Mouse (Mus musculus): ENCODE data around the gene Psapl1.
A peak's percentile ranks its signal among the peaks of the same experiment; 100 is the strongest.
"Not testable (repeated sequence)": the region's sequence is repeated elsewhere in the genome, so short reads cannot be mapped to it uniquely, and the experiment has no call there.

Psapl1 gene

DNA sequence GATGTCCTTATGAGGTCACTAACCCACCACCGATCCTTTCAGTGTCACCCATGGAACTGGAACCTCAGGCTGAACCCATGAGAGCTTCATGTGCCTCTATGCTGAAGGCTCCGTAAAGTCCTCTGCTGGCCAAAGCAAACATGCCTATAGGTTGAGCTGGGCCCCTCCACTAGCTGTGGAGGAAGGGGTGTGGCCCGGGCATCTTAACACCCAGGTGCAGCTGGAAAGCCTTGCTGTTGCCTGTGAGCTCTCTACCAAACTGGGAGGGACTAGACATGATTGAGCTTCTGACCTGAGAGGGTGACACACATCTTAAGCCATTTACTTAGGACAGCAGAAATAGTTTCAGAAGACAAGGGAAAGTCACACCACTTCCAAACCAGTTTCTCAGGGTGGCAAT lies 5.0 kb downstream of the Psapl1 start:
- DNase-seq = no peak

DNA sequence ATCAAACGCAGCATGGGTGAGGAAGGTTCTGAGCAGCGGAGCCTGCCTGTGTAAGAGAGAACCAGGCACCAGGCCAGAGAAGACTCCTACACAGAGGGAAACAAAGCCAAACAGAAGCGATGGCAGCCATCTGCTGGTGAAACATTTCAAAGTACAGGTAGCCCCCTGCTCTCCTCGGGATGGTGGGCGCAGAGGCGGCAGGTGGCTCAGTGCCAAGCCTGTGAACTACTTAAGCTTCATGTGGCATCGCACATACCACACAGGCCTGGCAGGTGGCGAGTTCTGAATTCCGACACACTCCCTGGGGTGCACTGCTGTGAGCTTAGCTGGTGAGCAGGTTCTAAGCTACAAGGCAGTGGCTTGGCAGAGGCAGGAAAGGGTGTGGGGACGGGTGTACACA lies 9.5 kb downstream of the Psapl1 start:
- no peak for DNase-seq

DNA sequence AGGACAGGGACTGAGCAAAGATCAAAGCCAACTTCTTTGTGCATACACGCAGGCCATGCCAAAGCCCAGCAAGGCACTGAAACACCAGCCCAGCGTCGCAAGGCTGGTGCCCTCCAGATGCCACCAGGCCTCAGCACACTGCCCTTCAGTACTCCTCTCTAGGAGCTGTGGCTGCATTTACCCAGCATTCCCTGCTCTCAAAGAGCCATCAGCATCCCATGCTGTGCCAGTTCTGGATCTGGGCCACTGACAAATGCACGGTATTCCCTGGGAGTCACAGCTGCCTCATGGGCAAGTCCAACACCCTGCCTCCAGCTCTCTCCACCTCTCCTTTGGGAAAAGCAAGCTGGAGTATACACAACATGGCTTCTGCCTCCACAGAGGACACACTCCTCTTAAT lies 16.3 kb downstream of the Psapl1 start:
- DNase-seq = no peak

DNA sequence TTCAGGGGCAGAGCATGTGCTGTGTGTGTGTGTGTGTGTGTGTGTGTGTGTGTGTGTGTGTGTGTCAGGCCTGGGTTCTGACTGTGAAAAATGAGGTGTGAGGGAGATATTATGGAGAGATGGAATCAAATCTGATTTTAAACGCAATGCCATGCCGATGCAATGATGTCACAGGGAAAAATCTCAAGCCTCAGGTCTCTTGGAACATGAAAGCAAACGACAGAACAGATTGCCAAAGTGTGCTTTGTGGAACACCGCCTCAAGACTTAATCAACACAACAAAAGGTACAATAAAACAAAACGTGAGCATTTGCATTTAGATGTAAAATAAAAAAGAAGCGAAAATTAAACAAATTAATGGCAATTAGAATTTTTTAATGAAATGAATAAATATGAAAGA lies 16.8 kb downstream of the Psapl1 start:
- DNase-seq = no peak

DNA sequence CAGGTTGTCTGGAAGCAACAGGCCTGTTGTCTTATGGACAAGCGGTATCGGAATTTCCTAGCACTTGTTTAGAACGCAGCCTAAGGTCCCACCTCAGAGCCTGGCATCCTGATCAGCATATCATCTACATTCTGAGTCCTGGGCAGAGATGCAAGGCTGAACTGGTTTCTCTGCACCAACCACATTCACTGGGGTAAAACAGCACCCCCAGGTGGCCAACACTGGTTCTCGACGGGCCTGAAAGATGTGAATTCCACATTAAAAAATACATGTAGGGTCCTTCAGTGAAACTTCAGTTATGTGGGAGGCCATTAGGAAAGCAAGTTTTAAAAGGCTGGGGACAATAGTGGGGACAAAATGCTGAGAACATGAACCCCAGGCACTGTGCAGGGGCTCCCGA lies 20.0 kb downstream of the Psapl1 start:
- DNase-seq = peak; percentile 16

DNA sequence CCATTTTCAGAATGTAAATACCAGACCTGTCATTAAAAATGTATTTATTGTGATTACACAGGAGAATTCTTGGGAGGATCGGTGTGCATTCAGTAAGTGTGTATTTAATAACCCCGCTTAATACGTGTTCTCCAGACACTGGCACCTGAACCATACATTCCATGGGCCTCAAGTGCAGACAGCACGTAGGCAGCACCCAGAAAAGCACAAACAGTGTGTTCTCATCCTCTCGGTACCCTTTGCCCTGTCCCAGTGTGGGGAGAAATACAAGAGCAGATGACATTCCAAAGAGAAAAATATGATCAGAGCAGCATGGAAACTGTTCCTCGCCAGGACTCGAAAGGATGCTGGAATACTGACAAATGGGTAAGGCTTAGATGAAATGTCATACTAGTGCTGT lies 22.0 kb downstream of the Psapl1 start:
- no peak for DNase-seq

DNA sequence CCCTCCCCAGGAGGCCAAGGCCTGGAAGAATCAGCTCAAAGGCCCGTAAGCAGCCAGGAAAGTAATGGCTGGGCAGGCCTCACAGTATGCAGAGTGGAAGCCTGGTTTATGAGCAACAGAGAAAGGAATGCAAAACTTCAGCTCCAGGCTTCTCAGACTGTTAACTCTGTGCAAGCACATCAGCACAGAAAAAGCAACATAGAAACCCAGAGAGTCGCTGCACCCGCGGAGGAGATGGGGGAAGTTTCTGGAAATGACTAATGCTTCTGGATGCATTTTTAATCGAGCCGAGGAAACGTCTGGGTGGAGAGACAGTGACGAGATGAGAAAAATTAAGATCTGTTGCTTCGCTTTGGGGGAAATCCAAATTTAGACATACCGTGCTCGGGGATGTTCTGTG lies 22.5 kb downstream of the Psapl1 start:
- no peak for DNase-seq

DNA sequence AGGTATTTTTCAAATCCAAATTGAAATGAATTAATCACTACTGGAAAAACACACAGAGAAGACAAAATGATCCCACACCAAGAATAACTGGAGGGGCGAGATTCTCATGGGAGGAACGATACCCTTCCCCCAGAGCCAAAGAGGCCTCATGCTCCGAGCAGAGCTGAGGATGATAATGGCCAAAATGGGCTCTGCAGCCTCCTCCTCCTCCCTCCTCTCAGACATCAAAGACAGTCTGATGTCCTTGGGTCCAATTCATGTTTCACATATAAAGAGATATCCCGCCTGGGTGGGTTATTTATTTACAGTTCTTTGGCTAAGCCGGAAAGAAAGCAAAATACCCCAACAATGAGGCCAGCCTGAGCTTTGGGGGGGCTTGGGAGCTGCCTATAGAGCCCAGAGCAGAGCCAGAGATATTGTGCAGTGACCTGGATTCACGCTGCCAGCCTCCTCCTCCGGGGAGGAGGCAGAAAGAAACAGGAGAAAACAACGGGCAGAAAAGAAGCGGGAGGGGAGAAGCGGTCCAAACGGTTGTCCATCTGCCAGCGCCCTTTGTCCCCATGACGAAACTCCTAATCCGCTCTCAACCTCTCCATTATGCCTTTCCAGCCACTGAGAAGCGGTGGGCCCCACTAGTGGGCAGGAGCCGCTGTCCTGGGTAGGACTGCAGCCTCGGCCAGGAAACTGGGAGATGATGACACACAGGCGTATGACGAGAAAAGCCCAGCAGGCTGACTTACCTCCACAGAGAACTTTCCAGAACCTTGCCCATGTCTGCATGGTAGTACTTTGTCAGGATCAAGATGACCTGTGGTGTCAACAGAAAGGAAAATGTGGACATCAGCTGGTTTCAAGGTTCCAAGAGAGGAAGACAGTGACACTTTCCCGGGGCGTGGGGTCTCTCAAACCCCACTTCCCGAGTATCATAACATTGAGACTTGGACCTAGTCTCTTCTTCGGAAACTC lies 24.9 kb downstream of the Psapl1 start:
- DNase-seq = no peak

DNA sequence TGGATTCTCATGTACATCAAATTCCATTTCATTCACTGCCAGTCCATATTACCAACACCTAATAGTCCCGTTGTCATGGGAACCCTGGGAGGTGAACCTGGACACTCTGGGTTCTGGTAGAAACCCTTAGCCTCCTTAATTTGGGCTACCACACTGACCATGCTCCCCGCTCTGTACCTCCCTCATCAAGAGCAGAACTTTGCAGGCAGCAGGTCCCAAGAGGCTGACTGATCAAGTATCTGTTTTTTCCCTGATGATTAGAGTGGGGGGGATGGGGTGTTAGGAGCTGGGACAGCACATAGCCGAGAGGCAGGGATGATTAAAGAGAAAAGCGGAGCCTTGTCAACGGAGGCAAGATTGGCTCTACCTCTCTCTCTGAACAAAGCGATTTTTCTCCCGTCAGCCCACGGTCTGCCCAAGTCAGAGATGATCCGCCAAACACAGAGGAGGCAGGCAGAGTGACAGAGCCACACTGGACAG lies 26.5 kb downstream of the Psapl1 start:
- no peak for DNase-seq

DNA sequence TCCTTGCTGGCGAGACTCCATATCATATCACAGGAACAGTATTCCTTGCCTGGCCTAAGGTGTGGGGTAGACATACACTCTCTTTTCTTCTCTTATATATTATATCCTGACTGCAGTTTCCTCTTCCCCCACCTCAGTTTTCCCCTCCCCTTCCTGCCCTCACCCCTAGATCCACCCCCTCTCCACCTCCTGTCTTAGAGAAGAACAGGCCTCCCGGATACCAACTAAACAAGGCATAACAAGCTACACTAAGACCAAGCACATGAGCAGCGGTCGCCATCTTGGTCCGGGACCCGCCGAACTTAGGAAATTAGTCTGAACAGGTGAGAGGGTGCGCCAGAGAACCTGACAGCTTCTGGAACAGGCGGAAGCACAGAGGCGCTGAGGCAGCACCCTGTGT lies 33.7 kb downstream of the Psapl1 start:
- DNase-seq = not testable (repeated sequence)

DNA sequence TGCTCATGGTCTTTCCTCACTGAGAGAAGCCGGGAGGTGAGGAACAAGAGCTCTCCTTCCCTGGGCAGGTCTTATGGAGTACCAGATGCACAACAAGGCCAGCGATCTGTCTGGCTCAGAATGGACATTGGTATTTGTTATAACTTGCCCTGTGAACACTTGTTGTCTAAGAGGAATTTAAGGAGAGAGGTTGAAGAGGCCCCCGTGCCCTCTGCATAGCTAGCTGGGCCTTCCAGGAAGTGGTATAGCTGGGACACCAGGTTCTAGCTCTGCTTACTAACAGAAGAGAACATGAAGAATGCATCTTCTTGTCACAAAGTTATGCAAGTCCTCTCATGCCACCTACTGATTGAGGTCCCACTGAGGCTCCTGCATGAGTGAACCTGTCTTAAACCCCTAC lies 44.2 kb downstream of the Psapl1 start:
- DNase-seq = no peak

DNA sequence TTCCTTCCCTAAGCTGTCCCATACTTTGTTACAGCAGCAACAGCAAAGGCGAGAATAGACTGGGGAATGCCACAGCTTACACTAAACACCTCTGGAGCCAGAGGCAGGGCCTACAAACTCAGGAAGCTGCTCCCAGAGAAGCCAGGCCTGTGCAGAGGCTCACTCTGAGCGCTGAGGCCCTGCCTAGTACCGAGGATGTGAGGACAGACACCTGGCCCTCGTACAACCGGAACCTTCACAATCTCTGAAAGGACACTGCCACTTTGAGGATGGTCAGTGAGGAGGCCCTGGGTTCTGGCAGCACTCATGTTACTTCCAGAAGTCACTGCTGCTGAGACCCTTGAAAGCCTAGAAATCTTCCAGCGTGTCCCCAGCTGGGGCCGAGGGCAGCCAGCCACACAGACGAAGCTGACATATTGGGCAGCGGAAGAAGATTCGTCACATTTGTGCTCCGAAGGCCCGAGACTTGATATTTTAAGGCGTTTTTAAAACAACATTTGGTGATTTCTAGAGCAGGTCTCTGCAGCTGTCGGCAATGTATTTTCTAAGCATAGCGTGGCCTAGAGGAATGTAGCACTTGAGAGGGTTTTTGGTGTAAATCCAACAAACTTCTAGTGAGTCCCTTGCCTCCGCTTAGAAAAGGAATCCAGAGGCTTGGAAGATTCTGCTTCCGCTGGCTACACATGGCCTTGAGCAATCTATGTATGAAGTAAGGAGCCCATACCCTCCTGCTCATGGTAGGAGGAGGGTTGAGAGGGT lies 49.1 kb downstream of the Psapl1 start:
- no peak for DNase-seq

DNA sequence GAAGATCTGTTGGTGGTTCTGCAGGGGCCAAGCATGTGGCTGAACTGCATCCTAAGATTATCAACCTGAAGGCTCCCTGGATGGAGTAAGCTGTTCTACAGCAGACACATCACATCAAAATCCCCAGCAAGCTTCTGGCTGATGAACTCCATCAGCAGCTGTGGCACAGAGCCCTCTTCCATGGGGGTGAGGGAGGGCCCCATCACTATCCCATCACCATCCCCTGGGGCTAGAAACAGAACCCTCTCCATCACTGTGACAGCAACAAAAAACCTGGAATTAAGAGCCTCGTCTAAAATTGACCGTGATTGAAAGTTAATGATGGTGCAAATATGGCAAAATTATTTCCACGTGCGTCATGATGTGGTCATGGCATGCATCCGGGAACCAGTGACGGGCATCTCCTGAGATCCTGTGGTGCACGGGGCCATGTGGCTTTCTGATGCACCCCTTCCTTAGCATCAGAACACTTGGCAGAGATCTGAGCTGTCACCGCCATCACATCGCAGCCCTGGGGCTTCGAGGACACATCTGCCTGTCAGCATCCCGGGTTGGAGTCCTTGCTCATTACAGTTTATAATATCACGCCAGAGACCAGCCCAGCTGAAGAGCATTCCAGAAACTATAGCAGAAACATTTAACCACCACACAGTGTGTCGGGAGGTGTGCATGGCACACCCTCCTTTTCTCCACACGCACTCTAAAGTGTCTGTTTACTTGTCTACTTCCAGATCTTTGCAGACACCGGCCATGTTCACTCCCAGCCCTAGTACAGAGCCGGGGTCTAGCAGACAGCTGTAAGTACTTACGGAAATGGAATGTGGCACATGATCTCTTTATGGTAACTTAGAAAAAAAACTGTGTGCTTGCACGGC lies 51.1 kb downstream of the Psapl1 start:
- DNase-seq = no peak
